Mouse (Mus musculus): ENCODE results near the gene Neu1.
A peak's percentile ranks its signal among the peaks of the same experiment; 100 is the strongest.
"Not testable (repeated sequence)": the region's sequence is repeated elsewhere in the genome, so short reads cannot be mapped to it uniquely, and the experiment has no call there.

Gene Neu1

DNA sequence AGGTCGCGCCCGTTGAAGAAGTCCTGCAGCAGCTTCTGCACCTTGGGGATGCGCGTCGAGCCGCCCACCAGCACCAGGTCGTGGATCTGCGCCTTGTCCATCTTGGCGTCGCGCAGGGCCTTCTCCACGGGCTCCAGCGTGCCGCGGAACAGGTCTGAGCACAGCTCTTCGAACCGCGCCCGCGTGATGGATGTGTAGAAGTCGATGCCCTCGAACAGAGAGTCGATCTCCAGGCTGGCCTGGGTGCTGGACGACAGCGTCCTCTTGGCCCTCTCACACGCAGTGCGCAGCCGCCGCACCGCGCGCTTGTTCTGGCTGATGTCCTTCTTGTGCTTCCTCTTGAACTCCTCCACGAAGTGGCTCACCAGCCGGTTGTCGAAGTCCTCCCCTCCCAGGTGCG is 39.8 kb downstream of the Neu1 start:
- not testable (repeated sequence) for DNase-seq

DNA sequence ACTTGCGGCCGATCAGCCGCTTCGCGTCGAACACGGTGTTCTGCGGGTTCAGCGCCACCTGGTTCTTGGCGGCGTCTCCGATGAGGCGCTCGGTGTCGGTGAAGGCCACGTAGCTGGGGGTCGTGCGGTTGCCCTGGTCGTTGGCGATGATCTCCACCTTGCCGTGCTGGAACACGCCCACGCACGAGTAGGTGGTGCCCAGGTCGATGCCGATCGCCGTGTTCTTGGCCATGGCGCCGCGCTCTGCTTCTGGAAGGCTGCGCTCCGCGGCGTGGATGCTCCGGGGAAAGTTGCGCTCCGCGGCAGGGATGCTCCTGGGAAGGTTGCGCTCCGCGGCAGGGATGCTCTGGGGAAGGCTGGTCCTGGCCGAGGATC is 40.6 kb downstream of the Neu1 start:
- DNase-seq = not testable (repeated sequence)

DNA sequence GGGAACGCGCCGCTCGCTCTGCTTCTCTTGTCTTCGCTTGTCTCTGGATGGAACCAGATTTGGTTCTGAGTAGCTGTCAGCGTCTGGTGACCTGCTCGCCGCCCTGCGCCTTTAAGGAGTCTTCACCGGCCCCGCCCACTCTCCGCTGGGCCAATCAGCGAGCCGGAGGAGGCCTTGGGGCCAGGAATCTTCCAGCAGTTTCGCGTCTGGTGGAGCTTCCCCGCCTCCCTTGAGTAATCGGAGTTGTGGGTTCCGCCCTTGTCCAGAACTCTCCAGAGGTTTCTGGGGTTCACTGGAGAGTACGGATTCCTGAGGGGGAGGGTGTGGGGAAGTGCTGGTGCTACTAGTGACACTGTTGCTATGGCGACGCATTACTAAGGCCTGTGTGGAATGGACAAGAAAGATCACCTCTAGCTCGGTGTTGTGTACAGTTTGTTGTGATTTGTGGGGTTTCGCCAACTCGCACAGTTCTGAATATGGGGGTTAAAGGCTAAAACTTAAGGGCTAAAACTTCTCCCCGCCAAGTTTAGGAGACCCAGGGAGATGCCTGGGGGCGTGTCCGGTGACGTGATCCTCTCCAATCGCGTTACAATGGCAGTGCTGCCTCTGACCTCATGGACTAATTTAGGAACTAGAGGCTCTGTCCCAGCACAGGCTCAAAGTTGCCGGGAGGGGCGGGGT is 41.2 kb downstream of the Neu1 start, which contains the start of the genes Hspa1a and Hspa1l:
Gene Hspa1a (minus strand): TSS at position 88 of the 681 bp plus-strand sequence.
Gene Hspa1l (plus strand): TSS at position 635 of the 681 bp plus-strand sequence.
- DNase-seq = peak; percentile 82

DNA sequence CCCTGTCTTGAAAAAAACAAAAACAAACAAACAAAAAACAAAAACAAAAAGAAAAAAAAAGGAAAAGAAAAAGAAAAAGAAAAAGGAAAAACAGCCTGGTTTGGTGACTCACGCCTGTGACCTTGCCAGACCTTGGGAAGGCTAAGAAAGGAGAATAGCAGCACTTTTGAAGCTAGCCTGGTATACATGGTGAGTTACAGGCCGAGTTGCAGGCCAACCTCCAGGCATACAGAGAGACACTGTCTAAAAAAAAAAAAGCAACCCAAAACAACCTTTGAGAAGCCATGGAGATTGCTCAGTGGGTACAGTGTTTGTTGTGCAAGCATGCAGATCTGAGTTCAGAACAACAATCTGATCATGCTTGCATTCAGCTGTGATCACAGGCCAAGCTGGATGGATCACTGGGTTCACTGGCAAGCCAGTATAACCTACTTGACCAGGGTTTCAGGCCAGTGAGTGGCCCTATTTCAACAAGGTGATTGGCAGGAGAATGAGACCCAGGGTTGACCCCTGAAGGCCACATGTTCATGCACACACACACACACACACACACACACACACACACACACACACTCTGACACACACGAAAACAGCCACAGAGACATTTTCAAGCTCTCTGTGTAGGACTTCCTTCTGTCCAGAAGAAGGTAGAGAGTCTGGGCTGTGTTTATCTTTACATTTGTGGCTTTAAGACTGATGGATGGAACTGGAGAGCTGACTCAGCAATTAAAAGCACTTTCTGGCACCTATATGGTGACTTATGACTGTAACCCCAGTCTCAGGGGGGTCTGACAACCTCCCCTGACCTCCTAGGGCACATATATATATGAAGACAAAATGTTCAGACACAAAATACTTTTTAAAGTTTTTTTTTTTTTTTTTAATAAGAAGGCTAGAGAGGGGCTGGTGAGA is 44.8 kb downstream of the Neu1 start:
- DNase-seq = no peak

DNA sequence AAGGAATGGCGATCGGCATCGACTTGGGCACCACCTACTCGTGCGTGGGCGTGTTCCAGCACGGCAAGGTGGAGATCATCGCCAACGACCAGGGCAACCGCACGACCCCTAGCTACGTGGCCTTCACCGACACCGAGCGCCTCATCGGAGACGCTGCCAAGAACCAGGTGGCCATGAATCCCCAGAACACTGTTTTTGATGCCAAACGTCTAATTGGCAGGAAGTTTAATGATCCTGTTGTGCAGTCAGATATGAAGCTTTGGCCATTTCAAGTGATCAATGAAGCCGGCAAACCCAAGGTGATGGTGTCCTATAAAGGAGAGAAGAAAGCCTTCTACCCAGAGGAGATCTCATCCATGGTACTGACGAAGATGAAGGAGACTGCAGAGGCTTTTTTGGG is 45.9 kb downstream of the Neu1 start:
- DNase-seq = no peak

DNA sequence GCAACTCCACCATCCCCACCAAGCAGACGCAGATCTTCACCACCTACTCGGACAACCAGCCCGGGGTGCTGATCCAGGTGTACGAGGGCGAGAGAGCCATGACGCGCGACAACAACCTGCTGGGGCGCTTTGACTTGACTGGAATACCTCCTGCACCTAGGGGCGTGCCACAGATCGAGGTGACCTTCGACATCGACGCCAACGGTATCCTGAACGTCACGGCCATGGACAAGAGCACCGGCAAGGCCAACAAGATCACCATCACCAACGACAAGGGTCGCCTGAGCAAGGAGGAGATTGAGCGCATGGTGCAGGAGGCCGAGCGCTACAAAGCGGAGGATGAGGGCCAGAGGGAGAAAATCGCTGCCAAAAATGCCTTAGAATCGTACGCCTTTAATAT is 47.2 kb downstream of the Neu1 start:
- DNase-seq = no peak

DNA sequence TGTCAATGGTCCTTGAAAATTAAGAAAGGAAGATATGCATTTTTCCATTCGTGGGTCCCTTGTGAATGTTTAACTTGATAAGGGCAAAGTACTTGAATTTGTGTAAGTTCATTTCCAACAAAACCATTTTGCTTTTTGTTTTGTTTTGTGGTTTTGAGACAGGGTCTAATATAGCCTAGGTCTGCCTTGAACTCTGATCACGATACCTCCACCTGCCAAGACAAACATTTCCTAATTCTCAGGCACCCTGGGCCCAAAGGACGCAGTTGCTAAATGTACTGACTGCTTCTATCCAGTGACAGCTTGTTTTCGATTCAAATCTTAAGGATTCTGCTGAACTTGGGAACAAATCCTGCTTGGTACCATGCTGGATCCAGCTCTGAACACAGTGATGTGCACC is 48.6 kb downstream of the Neu1 start:
- DNase-seq = no peak

GRCm38 (mm10) chr17:34980655-34981054 is 49.6 kb downstream of the Neu1 start:
- DNase-seq = peak; percentile 39

DNA sequence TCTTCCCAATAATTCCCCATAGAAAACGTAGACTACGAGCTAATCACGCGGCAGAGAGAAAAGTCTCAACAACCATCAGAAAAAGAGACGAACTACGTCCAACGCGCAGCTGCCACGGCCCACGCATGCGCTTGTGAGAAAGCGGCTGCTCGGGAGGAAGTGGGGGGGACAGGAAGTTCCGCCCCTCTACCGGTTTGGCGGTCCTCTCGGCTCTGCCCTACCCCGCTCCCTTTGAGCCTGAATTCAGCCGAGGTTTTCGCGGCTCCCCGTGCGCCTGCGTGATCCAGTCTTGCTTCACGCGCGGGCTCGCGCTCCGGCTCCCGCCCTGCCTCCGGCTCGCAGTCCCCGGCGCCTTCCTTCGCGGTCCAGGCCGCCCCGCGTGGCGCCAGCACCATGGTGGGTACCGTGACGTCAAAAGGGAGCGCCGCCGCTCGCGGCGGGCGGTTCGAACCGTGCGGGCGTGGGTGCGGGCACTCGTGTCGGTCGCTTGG is 50.7 kb downstream of the Neu1 start, which contains the start of gene Lsm2:
Gene Lsm2 (plus strand): TSS at position 173 of the 491 bp plus-strand sequence.
- DNase-seq = peak; percentile 91

GRCm38 (mm10) chr17:34982328-34982727 is 51.3 kb downstream of the Neu1 start:
- DNase-seq = no peak

DNA sequence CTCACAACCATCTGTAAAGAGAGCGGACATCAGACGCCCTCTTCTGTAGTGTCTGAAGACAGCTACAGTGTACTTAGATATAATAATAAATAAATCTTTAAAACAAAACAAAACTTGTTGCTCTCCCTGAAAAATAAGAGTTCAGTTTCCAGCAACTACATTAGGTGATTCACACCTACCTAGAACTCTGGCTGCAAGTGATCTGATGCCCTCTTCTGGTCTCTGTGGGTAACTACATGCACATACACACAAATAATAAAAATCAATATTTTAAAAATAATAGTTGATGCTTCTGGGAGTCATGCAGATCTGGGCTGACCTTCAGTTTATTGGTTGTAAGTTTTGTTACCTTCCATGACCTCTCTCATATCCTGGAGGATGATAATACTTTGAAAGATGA is 53.2 kb downstream of the Neu1 start:
- peak; percentile 40 for DNase-seq

Measured in lung, postnatal 14 days (tissue).